Mouse (Mus musculus) layer of hippocampus, adult 2 months (tissue): ENCODE data around the gene Plekha6. TPM values are rescaled to one million over a fixed set of nuclear protein-coding genes. Genes with fewer than 3 reads are reported as not detected.
A peak's percentile ranks its signal among the peaks of the same experiment; 100 is the strongest.
"Not testable (repeated sequence)": the region's sequence is repeated elsewhere in the genome, so short reads cannot be mapped to it uniquely, and the experiment has no call there.

Experiments used
- DNase-seq, 2 experiments: peaks; one replicate each; pipeline ENCODE4 v3.0.0; 2022; ENCODE audit warnings: low spot score in 2 of 2
- H3K27ac ChIP-seq: fragments of 200-600 bp; 2 replicates; pipeline ENCODE4 v1.8.1; 2022
- H3K4me3 ChIP-seq: fragments of 200-600 bp; 2 replicates; pipeline ENCODE4 v1.8.1; 2022; ENCODE audit warnings: mild to moderate bottlenecking
- CTCF ChIP-seq: fragments of 200-600 bp; conservative IDR thresholded peaks from 2 replicates; pipeline ENCODE4 v1.8.1; 2022; ENCODE audit warnings: antibody characterized with exemption, mild to moderate bottlenecking, moderate library complexity
- total RNA-seq, 2 experiments: library from RNA; stranded (reverse); gene quantifications; 2 replicates each; pipeline ENCODE4 v1.2.3; 2021

Plekha6 gene
- total RNA-seq, 2 experiments from 2014 or later, result 47.6 to 55.0 TPM

DNA sequence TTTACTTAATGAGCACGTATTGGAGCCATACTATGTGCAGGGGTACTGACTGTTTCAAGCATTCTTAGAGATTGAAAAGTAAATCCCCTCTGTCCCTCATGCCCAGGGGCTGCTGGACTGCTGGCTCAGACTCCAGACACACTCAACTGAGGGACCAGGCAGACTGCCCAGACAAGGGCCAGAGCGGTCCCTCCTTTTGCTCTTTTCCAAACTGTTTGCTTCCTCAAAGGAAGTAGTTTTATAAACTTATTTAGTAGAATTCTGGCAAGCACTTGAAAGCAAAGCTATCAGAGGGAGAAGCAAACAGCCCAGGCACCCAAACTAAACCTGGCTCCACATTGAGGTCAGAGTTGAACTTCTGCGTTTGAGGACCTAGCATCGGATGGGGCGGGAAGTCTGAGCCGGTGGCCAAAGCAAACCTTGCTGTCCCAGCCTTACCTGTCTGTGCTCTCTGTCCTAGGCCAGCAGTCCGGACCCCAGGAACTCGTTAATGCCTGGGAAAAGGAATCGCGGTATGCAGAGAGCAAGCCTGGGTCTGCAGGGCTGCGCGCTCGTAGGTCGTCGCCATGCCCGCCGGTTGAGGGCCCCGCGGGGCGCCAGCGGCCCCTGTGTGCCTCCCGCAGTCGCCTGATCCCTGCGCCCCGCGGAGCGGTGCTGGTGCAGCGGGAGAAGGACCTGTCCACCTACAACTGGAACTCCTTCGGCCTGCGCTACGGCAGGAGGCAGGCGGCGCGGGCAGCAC is 165.1 kb downstream of the Plekha6 start:
- no peak for DNase-seq
- no peak overlapping the region for H3K27ac ChIP-seq
- peak overlapping the region; percentile 33 for H3K4me3 ChIP-seq
- TF ChIP-seq CTCF, result no peak

DNA sequence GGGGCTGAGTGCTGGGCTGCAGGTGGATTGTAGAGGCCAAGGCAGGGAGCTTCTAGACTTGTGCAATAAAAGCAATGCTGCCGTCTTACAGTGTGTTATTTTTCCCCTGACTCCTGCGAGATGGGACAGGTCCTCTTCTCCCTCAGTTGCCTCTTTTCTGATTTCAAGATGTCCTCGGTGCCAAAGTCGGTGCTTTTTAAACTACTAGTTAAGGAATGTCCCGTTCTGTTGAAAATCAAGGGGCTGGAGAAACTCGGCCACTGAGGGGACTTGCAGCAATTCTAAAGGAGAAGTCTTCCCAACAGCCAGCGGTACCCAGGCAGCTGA is 165.6 kb downstream of the Plekha6 start:
- Histone ChIP-seq H3K27ac (no peak overlapping the region), H3K4me3 (peak overlapping the region; percentile 33)
- no peak for TF ChIP-seq CTCF
- DNase-seq, result no peak

- peak in 1 of 2 experiments; percentile 62 for DNase-seq
- peak overlapping the region; percentile 55 for H3K27ac ChIP-seq
- no peak overlapping the region for H3K4me3 ChIP-seq
- no peak for TF ChIP-seq CTCF
These were observed 167.1 kb downstream of the Plekha6 start for GRCm38 (mm10) chr1:133331142-133331541.

GRCm38 (mm10) chr1:133332656-133333430 is 168.8 kb downstream of the Plekha6 start:
- no peak overlapping the region for H3K27ac ChIP-seq
- DNase-seq, result no peak
- TF ChIP-seq CTCF, result no peak

DNA sequence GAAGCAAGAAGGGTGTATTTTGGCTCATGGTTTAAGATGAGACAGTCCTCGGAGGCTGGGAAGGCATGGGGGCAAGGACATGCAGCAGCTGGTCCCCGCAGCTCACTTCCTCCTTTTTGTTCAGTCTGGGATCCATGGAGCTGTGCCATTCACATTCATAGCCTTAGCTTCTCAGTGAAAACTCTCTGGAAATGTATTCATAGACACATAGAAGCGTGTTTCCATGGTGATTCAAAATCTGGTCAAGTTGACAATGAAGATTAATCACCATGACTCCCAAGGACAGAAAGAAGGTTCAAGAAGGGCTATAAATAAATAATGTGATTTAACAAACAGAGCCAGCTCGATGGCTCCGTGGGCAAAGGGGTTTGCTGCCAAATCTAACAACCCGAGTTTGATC is 169.9 kb downstream of the Plekha6 start:
- Histone ChIP-seq H3K4me3 (no peak overlapping the region), H3K27ac (no peak overlapping the region)
- no peak for TF ChIP-seq CTCF
- no peak for DNase-seq

More at GRCm38 (mm10) chr1:133332656-133333430, 168.8 kb downstream of the Plekha6 start:
- H3K4me3 ChIP-seq, result no peak overlapping the region

GRCm38 (mm10) chr1:133340403-133340802 is 176.4 kb downstream of the Plekha6 start:
- H3K4me3 ChIP-seq, H3K27ac ChIP-seq, DNase-seq: not testable (repeated sequence)

- TF ChIP-seq CTCF, result no peak
- Histone ChIP-seq H3K4me3 (no peak overlapping the region), H3K27ac (no peak overlapping the region)
- no peak for DNase-seq
These were observed 180.3 kb downstream of the Plekha6 start for GRCm38 (mm10) chr1:133344357-133344756.

DNA sequence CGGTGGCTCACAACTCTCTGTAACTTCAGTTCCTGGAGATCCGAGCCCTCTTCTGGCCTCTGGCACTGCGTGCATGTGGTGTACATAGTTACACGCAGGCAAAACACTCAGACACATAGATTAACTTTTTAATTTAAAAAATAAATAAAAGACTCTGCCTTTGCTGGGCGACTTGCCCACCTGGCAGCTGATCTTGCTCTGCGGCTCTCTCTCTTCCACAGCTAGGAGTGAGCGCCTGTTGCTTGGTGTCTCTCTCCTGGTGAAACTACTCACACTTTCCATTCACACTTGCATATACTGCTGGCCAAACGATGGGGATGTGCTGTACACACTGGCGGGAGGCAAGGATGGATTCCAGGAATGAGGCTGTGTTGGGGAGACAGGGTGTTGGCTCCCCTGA is 182.5 kb downstream of the Plekha6 start:
- H3K4me3 ChIP-seq, result no peak overlapping the region
- TF ChIP-seq CTCF, result no peak
- no peak overlapping the region for H3K27ac ChIP-seq
- DNase-seq, result no peak

GRCm38 (mm10) chr1:133347226-133347625 is 183.2 kb downstream of the Plekha6 start:
- Histone ChIP-seq H3K27ac (no peak overlapping the region), H3K4me3 (no peak overlapping the region)
- no peak for DNase-seq
- TF ChIP-seq CTCF, result no peak

GRCm38 (mm10) chr1:133347693-133348520 is 183.9 kb downstream of the Plekha6 start:
- TF ChIP-seq CTCF, result no peak
- Histone ChIP-seq H3K4me3 (no peak overlapping the region), H3K27ac (no peak overlapping the region)
- DNase-seq, result no peak

- TF ChIP-seq CTCF, result no peak
- no peak for DNase-seq
- no peak within 1 kb of the TSS for H3K27ac ChIP-seq
- H3K4me3 ChIP-seq, result no peak within 1 kb of the TSS
These were observed 186.2 kb downstream of the Plekha6 start, which contains the start of gene Ren1 for GRCm38 (mm10) chr1:133350210-133350609. TSS of gene Ren1 (plus strand) at chr1:133350510.

- H3K27ac ChIP-seq, result peak overlapping the region; percentile 60
- DNase-seq, result no peak
- no peak overlapping the region for H3K4me3 ChIP-seq
- no peak for TF ChIP-seq CTCF
These were observed 187.8 kb downstream of the Plekha6 start for GRCm38 (mm10) chr1:133351762-133352161.

Other genes with a start within 250 kb of the Plekha6 start
- 100 to 1,000 TPM in 1 of 2 experiments, 10 to 100 TPM in 1; 80.8 to 101 TPM for gene Mdm4, start 133.6 kb upstream of the Plekha6 start, total RNA-seq
- gene Pik3c2b, start 118.5 kb upstream of the Plekha6 start, total RNA-seq, result 10 to 100 TPM; 13.7 to 15.5 TPM
- 10 to 100 TPM; 38.5 to 39.8 TPM for gene Ppp1r15b, start 33.1 kb upstream of the Plekha6 start, total RNA-seq
- not detected for gene Golt1a, start 145.6 kb downstream of the Plekha6 start, total RNA-seq
- gene Kiss1, start 157.7 kb downstream of the Plekha6 start, total RNA-seq, result not detected
- gene Ren1, start 186.3 kb downstream of the Plekha6 start, total RNA-seq, result not detected
- 1 to 10 TPM; 1.1 to 1.6 TPM for gene Etnk2, start 199.4 kb downstream of the Plekha6 start, total RNA-seq